Mouse (Mus musculus): ENCODE measurements at regions not wholly inside any gene's neighbourhood (a gene's known extent, or its start where the extent isn't known, plus 50 kb on each side); places are given as distances from the start of the nearest gene placed in this dataset.

- no peaks in the 10 kb centered on the region for H3K9me3 ChIP-seq (replicated peaks; ENCODE audit: control insufficient read depth, low read length, poor library complexity, severe bottlenecking)
- H3K4me3 ChIP-seq (ENCODE audit: low read depth, low read length): no peak overlapping the region
- 82% methylated on average over 3 of the region's 3 CpGs for WGBS
- H3K4me2 ChIP-seq (ENCODE audit: low read length): no peak overlapping the region
- no peak overlapping the region for H3K9ac ChIP-seq (ENCODE audit: low read depth, low read length)
- H3K4me1 ChIP-seq (ENCODE audit: control insufficient read depth, insufficient read depth, low read length): no peaks in the 10 kb centered on the region
- H3K36me3 ChIP-seq (ENCODE audit: control insufficient read depth, insufficient read depth, low read length): no peaks in the 10 kb centered on the region
- no peak overlapping the region for H3K27ac ChIP-seq (ENCODE audit: low read length)
- H3K27me3 ChIP-seq (ENCODE audit: control insufficient read depth, insufficient read depth, low read depth, low read length): no peaks in the 10 kb centered on the region
- ATAC-seq: no peak
These were observed 51.3 kb downstream of the 3110018I06Rik start for GRCm38 (mm10) chr12:107539683-107540082.

- Histone ChIP-seq H3K9ac (ENCODE audit: low read depth, low read length) (no peak overlapping the region), H3K27ac (ENCODE audit: low read length) (no peak overlapping the region), H3K4me3 (ENCODE audit: low read depth, low read length) (no peak overlapping the region), H3K36me3 (ENCODE audit: control insufficient read depth, insufficient read depth, low read length) (no peaks in the 10 kb centered on the region), H3K27me3 (ENCODE audit: control insufficient read depth, insufficient read depth, low read depth, low read length) (no peaks in the 10 kb centered on the region), H3K4me2 (ENCODE audit: low read length) (no peak overlapping the region), H3K4me1 (ENCODE audit: control insufficient read depth, insufficient read depth, low read length) (no peaks in the 10 kb centered on the region), H3K9me3 (replicated peaks; ENCODE audit: control insufficient read depth, low read length, poor library complexity, severe bottlenecking) (no peaks in the 10 kb centered on the region)
- ATAC-seq: no peak
- WGBS: 75% methylated on average over 5 of the region's 5 CpGs
These were observed 52.8 kb downstream of the 3110018I06Rik start for GRCm38 (mm10) chr12:107541196-107541595.

- H3K27me3 ChIP-seq (ENCODE audit: control insufficient read depth, insufficient read depth, low read depth, low read length): no peaks in the 10 kb centered on the region
- no peaks in the 10 kb centered on the region for H3K36me3 ChIP-seq (ENCODE audit: control insufficient read depth, insufficient read depth, low read length)
- H3K9ac ChIP-seq (ENCODE audit: low read depth, low read length): no peak overlapping the region
- no peak for ATAC-seq
- H3K4me3 ChIP-seq (ENCODE audit: low read depth, low read length): no peak overlapping the region
- H3K27ac ChIP-seq (ENCODE audit: low read length): no peak overlapping the region
- H3K4me2 ChIP-seq (ENCODE audit: low read length): no peak overlapping the region
- no peaks in the 10 kb centered on the region for H3K4me1 ChIP-seq (ENCODE audit: control insufficient read depth, insufficient read depth, low read length)
- H3K9me3 ChIP-seq (replicated peaks; ENCODE audit: control insufficient read depth, low read length, poor library complexity, severe bottlenecking): no peaks in the 10 kb centered on the region
- WGBS: 45% methylated on average over 5 of the region's 5 CpGs
These were observed 58.9 kb downstream of the 3110018I06Rik start for GRCm38 (mm10) chr12:107547194-107547885.

- H3K9ac ChIP-seq (ENCODE audit: low read depth, low read length): no peak overlapping the region
- H3K27me3 ChIP-seq (ENCODE audit: control insufficient read depth, insufficient read depth, low read depth, low read length): no peaks in the 10 kb centered on the region
- no peak overlapping the region for H3K4me3 ChIP-seq (ENCODE audit: low read depth, low read length)
- 69% methylated on average over 3 of the region's 3 CpGs for WGBS
- H3K4me2 ChIP-seq (ENCODE audit: low read length): no peak overlapping the region
- no peak for ATAC-seq
- no peak overlapping the region for H3K27ac ChIP-seq (ENCODE audit: low read length)
- H3K4me1 ChIP-seq (ENCODE audit: control insufficient read depth, insufficient read depth, low read length): no peaks in the 10 kb centered on the region
- no peaks in the 10 kb centered on the region for H3K36me3 ChIP-seq (ENCODE audit: control insufficient read depth, insufficient read depth, low read length)
- H3K9me3 ChIP-seq (replicated peaks; ENCODE audit: control insufficient read depth, low read length, poor library complexity, severe bottlenecking): no peaks in the 10 kb centered on the region
These were observed 59.5 kb downstream of the 3110018I06Rik start for GRCm38 (mm10) chr12:107547886-107548448.

- no peaks in the 10 kb centered on the region for H3K9me3 ChIP-seq (replicated peaks; ENCODE audit: control insufficient read depth, low read length, poor library complexity, severe bottlenecking)
- ATAC-seq: 0 out of 2 replicates have a peak, but pooled peaks have one; percentile 45
- H3K36me3 ChIP-seq (ENCODE audit: control insufficient read depth, insufficient read depth, low read length): no peaks in the 10 kb centered on the region
- no peak overlapping the region for H3K4me2 ChIP-seq (ENCODE audit: low read length)
- no peaks in the 10 kb centered on the region for H3K4me1 ChIP-seq (ENCODE audit: control insufficient read depth, insufficient read depth, low read length)
- no peaks in the 10 kb centered on the region for H3K27me3 ChIP-seq (ENCODE audit: control insufficient read depth, insufficient read depth, low read depth, low read length)
- no peak overlapping the region for H3K9ac ChIP-seq (ENCODE audit: low read depth, low read length)
- H3K4me3 ChIP-seq (ENCODE audit: low read depth, low read length): no peak overlapping the region
- WGBS: 67% methylated on average over 25 of the region's 25 CpGs
- no peak overlapping the region for H3K27ac ChIP-seq (ENCODE audit: low read length)
These were observed 61.2 kb downstream of the 3110018I06Rik start for GRCm38 (mm10) chr12:107549452-107550296.

- no peak overlapping the region for H3K4me3 ChIP-seq (ENCODE audit: low read depth, low read length)
- H3K36me3 ChIP-seq (ENCODE audit: control insufficient read depth, insufficient read depth, low read length): no peaks in the 10 kb centered on the region
- WGBS: 95% methylated on average over 4 of the region's 4 CpGs
- no peak for ATAC-seq
- H3K9me3 ChIP-seq (replicated peaks; ENCODE audit: control insufficient read depth, low read length, poor library complexity, severe bottlenecking): no peaks in the 10 kb centered on the region
- H3K4me1 ChIP-seq (ENCODE audit: control insufficient read depth, insufficient read depth, low read length): no peaks in the 10 kb centered on the region
- H3K4me2 ChIP-seq (ENCODE audit: low read length): no peak overlapping the region
- H3K27ac ChIP-seq (ENCODE audit: low read length): no peak overlapping the region
- H3K9ac ChIP-seq (ENCODE audit: low read depth, low read length): no peak overlapping the region
- no peaks in the 10 kb centered on the region for H3K27me3 ChIP-seq (ENCODE audit: control insufficient read depth, insufficient read depth, low read depth, low read length)
These were observed 70.8 kb downstream of the 3110018I06Rik start for GRCm38 (mm10) chr12:107559191-107559590.

GRCm38 (mm10) chr12:107560100-107560499 lies 71.7 kb downstream of the 3110018I06Rik start:
- no peaks in the 10 kb centered on the region for H3K9me3 ChIP-seq (replicated peaks; ENCODE audit: control insufficient read depth, low read length, poor library complexity, severe bottlenecking)
- H3K4me2 ChIP-seq (ENCODE audit: low read length): no peak overlapping the region
- H3K27ac ChIP-seq (ENCODE audit: low read length): no peak overlapping the region
- no peak overlapping the region for H3K9ac ChIP-seq (ENCODE audit: low read depth, low read length)
- no peaks in the 10 kb centered on the region for H3K27me3 ChIP-seq (ENCODE audit: control insufficient read depth, insufficient read depth, low read depth, low read length)
- H3K4me3 ChIP-seq (ENCODE audit: low read depth, low read length): no peak overlapping the region
- H3K4me1 ChIP-seq (ENCODE audit: control insufficient read depth, insufficient read depth, low read length): no peaks in the 10 kb centered on the region
- no peaks in the 10 kb centered on the region for H3K36me3 ChIP-seq (ENCODE audit: control insufficient read depth, insufficient read depth, low read length)
- no peak for ATAC-seq

- H3K9me3 ChIP-seq (replicated peaks; ENCODE audit: control insufficient read depth, low read length, poor library complexity, severe bottlenecking): no peaks in the 10 kb centered on the region
- no peak overlapping the region for H3K9ac ChIP-seq (ENCODE audit: low read depth, low read length)
- H3K36me3 ChIP-seq (ENCODE audit: control insufficient read depth, insufficient read depth, low read length): no peaks in the 10 kb centered on the region
- no peak overlapping the region for H3K27ac ChIP-seq (ENCODE audit: low read length)
- ATAC-seq: no peak
- no peaks in the 10 kb centered on the region for H3K27me3 ChIP-seq (ENCODE audit: control insufficient read depth, insufficient read depth, low read depth, low read length)
- WGBS: 96% methylated on average over 4 of the region's 4 CpGs
- no peak overlapping the region for H3K4me3 ChIP-seq (ENCODE audit: low read depth, low read length)
- peaks cover 4% of the 10 kb centered on the region; the same call in 1 of the 2 replicates for H3K4me1 ChIP-seq (ENCODE audit: control insufficient read depth, insufficient read depth, low read length)
- no peak overlapping the region for H3K4me2 ChIP-seq (ENCODE audit: low read length)
These were observed 84.2 kb downstream of the 3110018I06Rik start for GRCm38 (mm10) chr12:107572586-107572985.

GRCm38 (mm10) chr12:107579508-107579907 lies 91.1 kb downstream of the 3110018I06Rik start:
- ATAC-seq: no peak
- WGBS: 71% methylated on average over 5 of the region's 5 CpGs
- Histone ChIP-seq H3K4me2 (ENCODE audit: low read length) (no peak overlapping the region), H3K27ac (ENCODE audit: low read length) (no peak overlapping the region), H3K9me3 (replicated peaks; ENCODE audit: control insufficient read depth, low read length, poor library complexity, severe bottlenecking) (no peaks in the 10 kb centered on the region), H3K4me3 (ENCODE audit: low read depth, low read length) (no peak overlapping the region), H3K36me3 (ENCODE audit: control insufficient read depth, insufficient read depth, low read length) (no peaks in the 10 kb centered on the region), H3K9ac (ENCODE audit: low read depth, low read length) (no peak overlapping the region), H3K27me3 (ENCODE audit: control insufficient read depth, insufficient read depth, low read depth, low read length) (no peaks in the 10 kb centered on the region), H3K4me1 (ENCODE audit: control insufficient read depth, insufficient read depth, low read length) (peaks cover 4% of the 10 kb centered on the region; the same call in 1 of the 2 replicates)

Measured in midbrain, embryonic 16.5 days (tissue).